Mouse (Mus musculus): Measurements from ENCODE around the gene Nectin3.
"Not testable (repeated sequence)": the region's sequence is repeated elsewhere in the genome, so short reads cannot be mapped to it uniquely, and the experiment has no call there.

Nectin3 gene

DNA sequence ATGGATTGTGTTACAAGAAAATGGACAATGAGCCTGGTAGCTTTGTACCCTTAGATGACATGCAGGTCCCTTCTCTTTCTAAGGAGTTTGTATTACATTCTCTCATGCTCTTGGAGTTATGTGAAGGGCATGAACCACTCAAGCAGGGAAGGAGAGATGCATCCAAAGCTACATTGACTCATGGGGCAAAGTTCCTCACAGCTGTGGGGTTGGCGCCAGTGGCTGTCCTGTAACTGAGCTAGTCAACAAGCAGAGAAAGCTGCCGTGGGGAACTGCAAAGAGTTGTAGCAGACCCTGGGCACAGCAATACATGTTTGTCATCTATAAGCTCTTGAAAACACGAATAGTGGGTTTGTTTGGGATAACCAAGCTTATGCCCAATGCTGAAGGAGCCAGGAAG is 82.1 kb downstream of the Nectin3 start:
- DNase-seq (ENCODE audit: low spot score in 2 of 2): no peak

DNA sequence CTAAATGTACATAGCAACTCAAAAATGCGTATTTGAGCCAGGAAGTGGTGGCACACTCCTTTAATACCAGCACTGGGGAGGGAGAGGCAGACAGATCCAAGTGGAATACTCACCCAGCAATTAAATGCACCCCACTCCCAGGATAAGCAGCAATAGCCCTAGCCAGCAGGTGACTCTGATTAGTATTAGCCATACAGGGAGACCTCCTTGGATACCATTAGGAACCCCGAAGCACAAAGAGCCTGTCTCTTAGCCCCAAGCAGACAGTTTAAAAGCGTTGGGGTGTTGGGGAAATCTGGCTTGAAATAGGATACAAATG is 87.6 kb downstream of the Nectin3 start:
- DNase-seq (ENCODE audit: low spot score in 2 of 2): no peak

DNA sequence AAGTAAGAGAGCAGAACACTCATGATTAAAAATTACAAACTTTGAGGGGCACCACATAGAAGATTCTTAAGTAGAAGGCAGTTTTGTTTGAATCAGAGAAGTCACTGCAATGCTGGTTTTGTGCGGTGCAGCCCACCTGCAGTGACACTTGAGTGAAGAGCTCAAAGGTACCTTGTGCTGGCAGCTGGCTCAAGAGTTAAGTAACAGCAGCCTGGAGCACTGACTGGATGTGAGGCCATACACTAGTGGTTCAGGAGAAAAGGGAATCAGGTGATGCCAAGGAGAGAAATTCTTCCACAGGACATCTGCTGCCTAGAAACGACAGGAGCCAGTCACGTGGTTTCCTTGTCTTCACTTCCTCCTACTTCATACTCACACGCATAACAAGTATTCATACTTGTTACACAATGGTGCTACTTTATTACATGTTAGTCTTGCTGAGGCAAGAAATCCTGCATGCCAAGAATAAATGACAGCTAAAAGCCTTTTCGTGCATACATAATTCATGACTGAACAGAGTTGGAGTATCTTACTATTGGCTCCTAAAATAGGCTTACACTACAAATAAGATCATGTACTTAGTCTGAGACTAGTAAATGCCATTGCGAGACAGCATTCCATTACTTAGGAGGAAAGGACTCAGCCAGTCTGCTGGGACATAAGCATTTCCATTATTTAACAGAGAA is 88.1 kb downstream of the Nectin3 start:
- DNase-seq (ENCODE audit: low spot score in 2 of 2): no peak

DNA sequence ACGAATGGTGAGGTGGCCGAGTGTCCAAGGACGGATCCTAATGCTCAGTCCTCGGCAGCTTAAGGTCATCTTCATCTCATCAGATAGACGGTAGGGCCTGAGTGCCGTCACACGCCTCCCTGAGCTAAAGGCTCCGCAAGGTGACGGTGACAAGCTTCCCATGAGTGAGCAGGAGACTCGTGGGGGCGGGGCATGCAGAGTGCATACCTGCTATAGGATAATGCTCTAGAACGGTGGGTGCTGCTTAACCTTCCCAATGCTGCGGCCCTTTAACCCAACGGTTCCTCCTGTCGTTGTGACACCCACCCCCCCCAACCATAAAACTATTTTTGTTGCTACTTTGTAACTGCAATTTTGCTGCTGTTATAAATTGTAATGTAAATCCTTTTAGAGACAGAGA is 90.3 kb downstream of the Nectin3 start:
- no peak for DNase-seq (ENCODE audit: low spot score in 2 of 2)

DNA sequence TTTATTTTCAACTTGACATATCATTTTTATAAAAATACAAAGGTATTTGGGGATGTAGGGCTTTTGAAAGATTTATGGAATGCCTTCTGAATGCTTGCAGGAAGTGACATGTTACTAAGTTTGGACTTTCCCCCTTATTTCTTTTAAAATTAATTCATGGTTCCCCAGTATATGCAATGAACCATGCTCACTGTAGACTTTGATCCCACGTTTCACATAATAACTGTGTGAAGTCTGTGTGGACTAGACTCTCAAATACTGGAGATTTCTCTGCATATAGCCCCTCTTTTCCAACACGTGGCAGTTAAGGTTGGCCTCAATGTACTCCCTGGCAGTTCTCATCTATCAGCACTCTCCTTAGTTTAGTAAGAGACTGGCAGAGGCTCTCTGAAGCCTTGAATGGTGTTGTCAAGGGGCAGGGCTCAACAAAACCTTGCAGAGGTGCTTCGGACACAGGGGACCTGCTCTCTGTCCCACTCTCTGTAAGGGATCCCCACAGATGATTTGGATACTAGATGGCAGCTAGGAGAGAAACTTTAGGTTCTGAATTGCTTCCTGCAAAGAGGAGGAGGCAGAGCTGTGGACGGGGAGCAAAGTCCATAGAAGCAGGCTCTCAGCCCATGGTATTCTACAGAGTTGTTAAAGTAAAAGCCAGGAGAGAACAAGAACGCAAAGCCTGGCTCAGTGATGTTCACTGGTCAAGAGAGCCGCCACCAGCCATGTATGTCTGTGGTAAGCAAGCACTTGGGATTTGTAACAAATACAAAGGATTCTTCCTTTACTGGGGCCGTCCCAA is 91.3 kb downstream of the Nectin3 start:
- DNase-seq (ENCODE audit: low spot score in 2 of 2): no peak

DNA sequence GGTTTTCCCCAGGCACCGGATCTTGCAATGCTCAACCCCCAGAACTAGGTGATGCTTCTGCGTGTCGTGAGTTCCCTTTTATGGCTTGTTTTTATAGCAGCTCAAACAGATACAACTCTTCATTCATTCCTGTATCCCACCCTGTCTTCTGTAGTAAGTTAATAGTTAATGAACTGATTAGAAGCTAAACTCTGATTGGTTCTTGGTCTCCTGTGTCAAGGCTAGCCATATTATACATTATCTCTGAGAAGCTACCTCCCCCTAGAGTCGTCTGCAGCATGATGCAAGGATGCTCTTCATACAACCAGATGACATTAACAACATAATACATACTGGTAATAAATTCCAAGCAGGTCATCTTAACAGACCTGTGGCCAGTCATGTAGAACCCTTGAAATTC is 100.4 kb downstream of the Nectin3 start:
- no peak for DNase-seq (ENCODE audit: low spot score in 2 of 2)

DNA sequence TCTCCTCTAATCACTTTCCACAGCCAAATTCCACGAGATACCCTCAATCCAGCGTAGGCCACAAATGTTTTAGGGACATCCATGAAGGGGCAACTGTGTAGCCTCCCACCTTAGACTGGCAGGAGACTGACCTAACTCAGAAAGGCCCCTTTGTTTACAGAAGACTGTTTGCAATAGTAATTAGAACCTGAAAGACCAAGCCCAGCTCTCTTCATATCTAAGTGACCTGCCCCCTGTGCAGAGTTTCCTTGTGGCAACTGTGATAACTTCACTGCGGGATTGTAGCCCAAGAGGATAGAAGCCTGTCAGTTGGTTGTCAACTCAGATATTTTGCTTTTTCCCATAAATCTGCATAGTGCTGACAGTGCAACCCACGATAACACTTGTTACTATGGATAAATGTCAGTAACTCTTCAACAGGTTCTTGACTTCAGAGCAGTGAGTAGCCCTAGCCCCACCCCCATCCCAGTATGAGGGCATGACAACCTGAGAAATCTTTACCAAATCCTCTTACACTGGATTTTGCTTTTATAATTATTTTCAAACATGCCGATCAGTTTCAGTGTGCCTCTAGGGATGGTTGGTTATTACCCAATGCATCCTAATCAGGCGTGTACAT is 108.8 kb downstream of the Nectin3 start:
- no peak for DNase-seq (ENCODE audit: low spot score in 2 of 2)

DNA sequence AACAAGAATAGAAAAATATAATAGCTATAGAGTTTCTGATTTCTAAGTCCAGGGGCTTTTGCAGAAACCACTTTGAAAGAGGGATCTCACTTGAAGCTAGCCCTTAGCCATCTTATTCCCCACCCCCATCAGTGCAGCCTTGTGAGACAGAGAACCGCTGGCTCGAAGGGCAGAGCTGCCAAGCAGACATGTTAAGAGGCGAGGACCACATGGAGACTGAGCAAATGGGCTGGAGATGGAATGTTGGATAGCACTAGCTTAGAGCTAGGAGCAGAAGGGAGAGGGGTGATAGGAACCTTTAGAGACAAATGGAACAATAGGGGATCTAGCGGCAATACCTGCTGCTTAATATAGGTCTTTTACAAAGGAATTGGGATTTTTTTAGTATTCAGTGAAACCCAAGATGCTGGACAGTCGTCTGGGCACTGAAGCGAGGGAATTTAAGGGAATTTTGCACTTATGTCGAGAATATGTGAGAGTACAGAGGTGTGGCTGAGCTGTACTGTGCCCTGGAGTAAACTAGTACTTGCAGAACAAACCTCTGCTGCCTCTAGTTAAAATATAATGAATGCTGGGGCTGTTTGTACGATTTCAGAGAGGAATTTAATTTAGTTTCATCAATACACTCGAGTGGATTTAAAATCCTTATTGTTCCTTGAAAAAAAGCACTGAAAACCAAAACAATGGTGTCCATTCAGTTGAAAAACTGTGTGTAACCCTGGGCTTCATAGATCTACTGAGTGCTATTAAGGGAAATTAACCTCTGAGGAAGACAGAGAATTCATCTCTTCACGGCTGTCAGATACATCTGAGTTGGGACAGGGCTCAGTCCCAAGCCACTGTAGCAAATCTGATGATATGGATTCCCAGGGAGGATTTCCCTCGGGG is 109.6 kb downstream of the Nectin3 start:
- no peak for DNase-seq (ENCODE audit: low spot score in 2 of 2)

DNA sequence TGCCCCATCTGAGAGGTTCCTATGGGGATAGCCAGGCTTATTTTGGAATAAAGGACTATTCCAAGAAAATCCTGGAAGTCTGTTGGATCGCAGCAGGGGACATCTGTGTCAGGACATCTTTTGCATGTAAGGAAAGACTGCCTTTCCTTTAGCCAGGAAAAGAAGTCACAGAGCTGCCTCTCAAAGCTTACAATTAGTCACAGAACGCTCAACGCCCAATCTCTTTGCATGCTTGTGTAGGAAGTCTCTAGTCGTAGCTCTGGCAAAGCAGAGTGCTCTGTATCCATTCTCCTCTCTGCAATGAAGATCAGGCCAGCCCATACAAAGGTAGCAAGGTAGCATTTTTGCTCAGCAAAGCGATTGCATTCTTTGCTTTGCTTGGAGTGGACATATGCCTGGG is 114.0 kb downstream of the Nectin3 start:
- no peak for DNase-seq (ENCODE audit: low spot score in 2 of 2)

DNA sequence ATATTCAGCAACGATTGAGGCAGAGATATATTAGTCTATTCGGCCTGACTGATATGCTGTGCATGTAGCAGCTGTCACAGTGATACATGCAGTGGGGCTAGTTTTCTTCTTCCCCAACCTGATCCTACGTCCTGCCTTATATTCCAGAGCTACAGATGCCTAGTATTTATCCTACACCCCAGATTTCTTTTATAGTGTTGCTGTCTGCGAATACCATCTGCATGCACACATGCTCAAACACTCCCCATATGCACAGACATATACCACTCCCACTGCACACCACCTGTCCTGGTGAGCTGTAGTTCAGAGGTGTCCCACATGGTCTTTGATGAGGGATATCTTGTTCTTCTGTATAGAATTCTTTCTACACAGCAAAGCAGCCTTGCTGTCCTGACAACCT is 115.0 kb downstream of the Nectin3 start:
- no peak for DNase-seq (ENCODE audit: low spot score in 2 of 2)

DNA sequence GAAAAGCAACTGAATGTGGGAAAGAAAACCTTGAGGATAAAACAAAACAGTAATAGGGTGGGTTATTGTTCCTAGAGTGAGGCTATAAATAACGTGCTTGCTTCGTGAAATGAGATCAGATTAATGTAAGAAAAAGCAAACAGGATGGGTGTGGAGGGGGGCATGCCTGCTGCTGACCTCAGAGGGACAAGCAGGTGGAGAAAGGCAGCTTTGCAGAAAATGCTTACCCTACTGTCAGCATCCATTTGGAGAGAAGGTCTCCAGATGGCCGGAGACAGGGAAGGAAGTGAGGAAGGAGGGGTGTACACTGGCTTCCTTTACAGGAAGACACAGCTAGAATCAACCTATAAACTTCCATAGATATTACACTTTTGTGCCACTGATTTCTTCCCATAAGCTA is 121.8 kb downstream of the Nectin3 start:
- DNase-seq (ENCODE audit: low spot score in 2 of 2): no peak

DNA sequence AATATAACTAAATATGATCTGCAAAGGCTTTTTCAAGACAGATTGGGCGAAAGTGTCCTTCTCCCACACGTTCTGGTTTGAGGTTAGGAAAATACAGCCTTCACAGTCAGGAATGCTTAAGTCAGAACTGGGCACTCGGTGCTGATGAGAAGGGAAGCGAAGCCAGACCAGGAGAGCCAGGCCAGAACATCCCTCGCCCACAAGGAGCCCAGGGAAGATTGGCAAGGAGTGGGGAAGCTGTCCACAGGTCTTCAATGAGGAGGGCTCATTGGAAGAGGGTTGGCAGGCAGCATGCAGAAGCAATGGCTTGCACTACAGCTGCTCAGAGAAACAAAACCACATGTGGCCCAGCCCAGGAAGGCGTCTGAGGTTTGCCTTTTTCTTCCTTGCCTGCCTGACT is 136.3 kb downstream of the Nectin3 start:
- no peak for DNase-seq (ENCODE audit: low spot score in 2 of 2)

DNA sequence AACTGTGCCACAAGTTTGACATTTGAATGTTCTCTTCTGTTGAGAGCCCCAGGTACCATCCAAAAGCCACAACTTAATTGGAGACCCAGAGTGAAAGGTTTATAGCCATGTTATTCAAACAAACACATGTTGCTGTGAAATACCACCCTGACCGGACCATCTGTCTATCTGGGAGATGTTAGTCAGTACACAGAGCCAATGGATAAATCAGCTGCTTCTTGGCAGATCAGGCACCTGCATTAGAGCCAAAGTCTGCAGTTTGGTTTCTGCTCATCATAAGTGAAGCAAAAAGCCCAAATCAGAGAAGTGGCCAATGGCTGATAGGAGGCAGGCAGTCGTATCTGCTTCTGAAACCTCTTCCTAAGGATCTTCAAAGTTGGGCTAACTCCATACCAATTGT is 140.7 kb downstream of the Nectin3 start:
- not testable (repeated sequence) for DNase-seq (ENCODE audit: low spot score in 2 of 2)

DNA sequence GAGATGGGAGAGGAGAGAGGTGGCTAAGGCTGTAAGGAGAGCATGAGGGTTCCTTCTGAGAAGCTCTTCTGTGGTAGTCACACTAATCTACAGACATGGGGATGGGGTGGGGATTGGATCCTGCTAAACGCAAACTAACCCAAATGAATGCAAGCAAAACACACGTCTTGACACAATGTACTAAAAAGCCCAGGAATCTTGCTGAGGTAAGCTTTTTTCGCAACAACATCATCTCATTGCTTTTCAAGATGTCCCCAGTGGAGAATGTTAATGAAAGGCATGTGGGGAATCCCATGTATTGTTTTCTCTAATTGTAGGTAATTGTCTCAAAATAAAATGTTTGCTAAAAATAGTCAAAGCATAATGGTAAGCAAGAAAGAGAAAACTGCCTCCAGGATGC is 141.7 kb downstream of the Nectin3 start:
- no peak for DNase-seq (ENCODE audit: low spot score in 2 of 2)
